Mouse (Mus musculus) macrophage (primary cell): ENCODE measurements around the gene Shtn1. TPM values are rescaled to one million over a fixed set of nuclear protein-coding genes. Genes with fewer than 3 reads are reported as not detected.

Source experiments
- H3K27ac ChIP-seq: fragments of 350-480 bp; formaldehyde crosslinking; 2 replicates; pipeline ENCODE4 v1.9.0; 2021
- H3K36me3 ChIP-seq: fragments of 350-480 bp; formaldehyde crosslinking; 2 replicates; pipeline ENCODE4 v1.9.0; 2021; ENCODE audit errors: inconsistent target
- H3K4me3 ChIP-seq: fragments of 350-480 bp; formaldehyde crosslinking; 2 replicates; pipeline ENCODE4 v1.9.0; 2021; ENCODE audit errors: inconsistent target
- H3K79me2 ChIP-seq: fragments of 350-480 bp; formaldehyde crosslinking; 2 replicates; pipeline ENCODE4 v1.9.0; 2021; ENCODE audit errors: inconsistent target
- WGBS: methylation state at CpG from one replicate; pipeline ENCODE4 v1.1.7; 2026; ENCODE audit warnings: inconsistent platforms; ENCODE audit not compliant: missing documents; 5-methylcytosine and 5-hydroxymethylcytosine counted together
- polyA plus RNA-seq: library from polyadenylated mRNA; stranded (reverse); fragments of 250-400 nt; gene quantifications from 3 replicates; pipeline ENCODE4 v1.2.4, GENCODE M21; 2018; ENCODE audit warnings: inconsistent platforms

Gene Shtn1
- polyA plus RNA-seq, 1 experiment from 2014 or later = 80.8 TPM

DNA sequence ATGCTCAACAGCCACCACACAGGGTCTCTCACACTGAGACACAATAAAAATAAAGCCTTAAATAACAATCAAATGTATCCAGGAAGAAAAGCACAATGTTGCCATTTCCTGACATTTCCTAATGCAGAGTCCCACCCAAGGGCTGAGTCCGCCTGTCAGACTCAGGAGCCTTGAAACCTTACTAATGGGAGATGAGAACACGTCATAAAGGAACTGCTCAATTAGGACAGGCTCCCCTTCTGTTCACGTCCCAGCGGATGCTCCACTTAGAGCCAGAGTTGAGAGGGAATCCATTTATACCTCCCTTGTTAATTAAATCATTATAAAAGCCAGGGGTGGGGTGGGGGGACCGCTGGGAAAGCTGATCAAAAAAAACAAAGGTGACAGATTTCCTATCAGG, 9.8 kb downstream of the Shtn1 start:
- Histone ChIP-seq H3K4me3 (no peak overlapping the region), H3K36me3 (no peaks in the 10 kb centered on the region), H3K27ac (no peak overlapping the region), H3K79me2 (peaks cover 100% of the 10 kb centered on the region)
- WGBS = 72% methylated on average over 5 of the region's 5 CpGs

DNA sequence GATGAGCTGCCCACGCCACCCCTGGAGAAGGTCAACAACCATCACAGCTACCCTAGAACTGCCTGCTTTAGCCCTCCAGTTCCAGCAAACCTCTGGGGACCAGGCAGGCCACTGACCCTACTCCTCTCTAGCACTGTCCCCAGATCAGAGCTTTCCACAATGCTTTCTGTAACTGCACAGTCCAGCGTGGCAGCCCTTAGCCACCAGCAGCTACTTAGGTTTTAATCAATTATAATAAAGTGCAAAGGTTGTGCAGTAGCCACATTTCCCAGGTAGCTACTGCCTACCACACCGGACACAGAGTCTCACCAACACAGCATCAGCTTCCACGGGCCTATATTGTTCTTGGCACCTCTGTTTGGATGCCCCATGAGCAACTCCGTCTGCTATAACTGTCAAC, 11.3 kb downstream of the Shtn1 start:
- Histone ChIP-seq H3K36me3 (no peaks in the 10 kb centered on the region), H3K4me3 (no peak overlapping the region), H3K79me2 (peaks cover 90% of the 10 kb centered on the region), H3K27ac (no peak overlapping the region)
- 94% methylated on average over 5 of the region's 5 CpGs for WGBS

DNA sequence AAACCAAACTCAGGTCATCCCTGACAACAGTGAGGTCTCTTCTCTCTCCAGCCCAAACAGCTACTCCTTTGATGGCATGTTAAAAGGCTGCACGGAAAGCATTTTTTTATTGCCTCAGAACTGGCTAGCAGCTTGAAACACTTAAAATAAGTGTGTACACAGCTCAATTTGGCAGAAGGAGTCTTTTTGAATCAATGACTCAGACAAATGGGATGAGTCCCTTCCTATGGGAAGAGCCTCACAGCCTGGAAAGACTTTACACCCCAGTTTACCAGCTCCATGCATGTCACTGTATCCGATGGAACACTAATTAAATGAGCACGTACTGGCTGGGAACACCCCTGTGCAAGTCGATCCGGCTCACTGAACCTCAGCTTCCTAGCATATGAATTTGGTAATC, 12.3 kb downstream of the Shtn1 start:
- Histone ChIP-seq H3K4me3 (no peak overlapping the region), H3K36me3 (no peaks in the 10 kb centered on the region), H3K27ac (no peak overlapping the region), H3K79me2 (peaks cover 80% of the 10 kb centered on the region)
- 99% methylated on average over 5 of the region's 5 CpGs for WGBS

DNA sequence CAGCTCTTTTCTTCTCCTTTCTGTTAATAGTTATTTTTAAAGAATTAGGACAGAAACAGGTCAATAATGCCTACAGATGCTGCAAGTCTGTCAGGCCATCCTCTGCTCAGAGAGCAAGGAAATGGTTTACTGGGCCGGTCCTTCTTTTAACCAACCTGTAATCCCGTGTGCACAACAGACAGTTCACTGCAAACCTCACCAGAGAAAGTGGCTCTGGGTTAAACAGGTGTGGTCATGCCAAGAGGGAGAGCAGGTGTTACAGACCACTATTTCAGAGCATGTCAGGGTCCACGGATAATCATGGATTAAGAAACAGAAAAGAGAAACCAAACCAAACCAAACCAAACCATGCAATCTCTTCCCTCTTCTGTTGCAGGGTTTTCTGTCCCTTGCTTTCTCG, 17.8 kb downstream of the Shtn1 start:
- WGBS = 86% methylated on average over 4 of the region's 4 CpGs
- H3K4me3 ChIP-seq = no peak overlapping the region
- peaks cover 25% of the 10 kb centered on the region for H3K79me2 ChIP-seq
- H3K27ac ChIP-seq = no peak overlapping the region
- H3K36me3 ChIP-seq = peaks cover 10% of the 10 kb centered on the region; the same call in 1 of the 2 replicates

DNA sequence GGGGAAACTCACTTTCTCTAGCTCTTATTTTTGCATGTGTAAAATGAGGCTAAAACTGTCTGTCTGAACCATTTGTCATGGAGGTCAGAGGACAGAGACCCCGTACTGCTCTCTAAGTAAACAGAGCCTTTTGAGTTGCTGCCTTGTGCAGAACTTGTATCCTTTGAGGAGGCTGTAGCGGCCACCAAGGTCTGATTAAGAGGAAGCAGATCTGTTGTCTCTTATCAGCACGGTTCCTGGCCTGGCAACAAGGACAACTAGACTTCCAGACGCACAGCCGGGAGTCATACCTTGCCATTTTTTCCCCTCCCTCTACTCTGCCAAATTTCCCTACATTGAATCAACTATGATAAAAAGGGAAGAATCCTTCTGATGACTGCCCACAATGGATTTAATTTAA, 18.5 kb downstream of the Shtn1 start:
- Histone ChIP-seq H3K79me2 (peaks cover 18% of the 10 kb centered on the region), H3K27ac (no peak overlapping the region), H3K36me3 (peaks cover 10% of the 10 kb centered on the region; the same call in 1 of the 2 replicates), H3K4me3 (no peak overlapping the region)
- 69% methylated on average over 5 of the region's 5 CpGs for WGBS

DNA sequence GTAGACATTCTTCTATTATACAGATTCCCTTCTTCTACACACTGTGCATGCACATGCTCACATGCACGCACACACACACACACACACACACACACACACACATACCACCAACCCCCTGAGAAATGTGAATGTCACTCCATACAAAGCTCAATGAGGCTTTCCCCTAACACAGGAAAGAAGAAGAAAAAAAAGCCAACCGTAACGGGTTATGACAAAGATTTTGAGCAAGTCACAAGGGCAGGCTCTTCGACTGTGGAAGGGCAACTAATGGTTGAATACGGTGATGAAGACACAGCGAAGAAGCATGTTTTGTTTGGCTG, 21.3 kb downstream of the Shtn1 start:
- 94% methylated on average over 6 of the region's 6 CpGs for WGBS
- H3K27ac ChIP-seq = no peak overlapping the region
- H3K79me2 ChIP-seq = no peaks in the 10 kb centered on the region
- peaks cover 10% of the 10 kb centered on the region; the same call in 1 of the 2 replicates for H3K36me3 ChIP-seq
- H3K4me3 ChIP-seq = no peak overlapping the region

DNA sequence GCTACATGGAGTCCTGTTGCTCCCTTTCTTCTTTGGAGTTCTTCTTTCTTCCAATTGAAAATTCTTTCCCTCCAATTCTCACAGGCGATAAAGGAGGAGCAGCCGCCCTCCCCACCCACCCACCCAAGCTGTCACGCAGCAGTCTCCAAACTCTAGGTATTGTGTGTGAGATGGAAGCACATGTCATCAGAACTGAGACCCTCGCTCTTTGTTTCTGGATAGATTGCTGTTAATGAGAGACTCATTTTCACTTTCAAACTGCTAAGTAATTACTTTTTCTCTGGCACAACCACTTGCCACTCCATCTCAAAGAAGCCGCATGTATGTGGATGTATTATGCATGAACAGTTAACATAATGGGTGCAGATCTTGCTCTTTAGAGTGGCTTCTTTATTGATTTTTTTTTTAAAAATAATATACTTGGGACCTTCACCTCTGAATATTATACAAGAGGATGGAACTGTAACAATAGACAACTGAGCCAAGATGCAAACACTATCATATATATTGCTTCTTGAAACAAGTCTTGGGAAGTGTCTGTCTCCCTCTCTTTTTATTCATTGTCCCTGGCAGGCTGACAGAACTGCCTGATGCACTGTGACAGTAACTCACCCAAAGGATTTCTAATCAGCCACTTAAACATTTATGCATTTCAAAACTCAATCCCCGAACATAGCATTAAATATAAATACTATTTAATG, 21.8 kb downstream of the Shtn1 start:
- Histone ChIP-seq H3K79me2 (no peaks in the 10 kb centered on the region), H3K4me3 (no peak overlapping the region), H3K36me3 (peaks cover 10% of the 10 kb centered on the region; the same call in 1 of the 2 replicates), H3K27ac (no peak overlapping the region)
- WGBS = 94% methylated on average over 6 of the region's 6 CpGs

DNA sequence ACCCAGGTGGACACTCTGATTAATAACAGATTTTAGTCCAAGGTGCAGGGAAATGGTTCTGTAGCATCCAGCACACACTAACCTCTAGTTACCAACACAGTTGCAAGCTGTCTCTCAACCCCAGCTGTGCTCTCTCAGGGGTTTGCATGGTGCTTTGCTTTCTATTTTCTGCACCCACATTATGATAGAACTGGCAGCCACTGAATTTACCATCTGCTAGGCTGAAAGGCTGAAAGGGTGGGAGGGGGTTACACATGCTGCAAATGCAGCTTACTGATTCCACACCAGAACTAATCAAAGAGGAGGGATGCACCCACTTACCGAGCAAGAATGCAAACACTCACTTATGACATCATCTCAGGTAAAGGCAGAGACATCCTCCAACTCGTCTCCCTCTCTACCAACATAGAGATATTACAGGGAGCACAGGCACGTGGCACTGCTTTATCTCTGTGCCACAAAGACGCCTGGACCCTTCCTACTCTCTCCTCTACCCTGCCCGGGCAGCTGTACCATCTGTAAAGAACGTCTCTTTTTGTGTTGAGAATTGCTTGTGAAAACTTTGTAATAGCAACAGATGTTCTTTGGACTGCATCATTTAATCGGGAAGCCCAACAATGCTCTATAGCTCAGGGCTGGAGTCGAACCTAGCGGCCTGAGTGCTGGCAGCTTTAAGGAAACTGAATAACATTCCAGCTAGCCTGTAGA, 23.0 kb downstream of the Shtn1 start:
- 92% methylated on average over 9 of the region's 9 CpGs for WGBS
- Histone ChIP-seq H3K36me3 (peaks cover 9% of the 10 kb centered on the region; the same call in 1 of the 2 replicates), H3K4me3 (no peak overlapping the region), H3K79me2 (no peaks in the 10 kb centered on the region), H3K27ac (no peak overlapping the region)

DNA sequence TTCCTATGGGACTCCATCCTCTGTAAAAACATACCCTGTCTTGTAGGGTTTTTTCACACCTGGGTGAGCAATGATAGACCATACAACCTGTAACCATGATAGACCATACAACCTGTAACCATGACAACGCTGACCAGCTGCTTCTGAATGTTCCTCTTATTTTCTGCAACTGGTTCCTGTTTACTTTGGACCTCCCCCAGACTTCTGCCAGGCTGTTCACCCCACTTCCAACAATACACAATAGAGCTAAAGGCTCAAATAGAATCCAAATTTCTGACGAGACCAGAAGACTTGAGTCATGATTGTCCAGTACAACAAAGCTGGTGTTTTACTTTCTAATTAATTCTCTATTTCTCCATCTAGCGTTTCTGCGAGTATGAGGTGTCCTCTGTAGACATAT, 23.8 kb downstream of the Shtn1 start:
- Histone ChIP-seq H3K4me3 (no peak overlapping the region), H3K79me2 (no peaks in the 10 kb centered on the region), H3K27ac (no peak overlapping the region), H3K36me3 (0 out of 2 replicates have a peak, but pooled peaks cover 3% of the 10 kb centered on the region)
- 69% methylated on average over 4 of the region's 4 CpGs for WGBS

DNA sequence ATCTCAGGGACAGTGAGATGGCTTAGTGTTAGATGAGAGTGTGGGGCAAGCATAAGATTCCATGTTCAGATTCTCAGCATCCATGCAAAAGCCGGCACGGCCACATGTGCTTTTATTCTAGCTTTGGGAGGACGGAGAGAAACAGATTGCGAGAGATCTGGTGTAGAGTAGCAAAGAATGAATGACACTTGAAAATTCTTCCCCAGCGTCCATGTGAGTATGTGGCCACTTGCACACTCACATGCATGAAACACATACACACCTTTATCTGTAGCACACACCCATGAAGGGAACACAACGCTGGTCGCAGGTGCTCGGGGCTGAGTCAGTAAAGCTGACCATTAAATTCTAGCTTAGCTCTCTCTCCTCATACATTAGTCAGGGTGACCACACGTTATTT, 24.3 kb downstream of the Shtn1 start:
- no peaks in the 10 kb centered on the region for H3K79me2 ChIP-seq
- H3K36me3 ChIP-seq = 0 out of 2 replicates have a peak, but pooled peaks cover 3% of the 10 kb centered on the region
- 94% methylated on average over 8 of the region's 9 CpGs for WGBS
- H3K4me3 ChIP-seq = no peak overlapping the region
- no peak overlapping the region for H3K27ac ChIP-seq

DNA sequence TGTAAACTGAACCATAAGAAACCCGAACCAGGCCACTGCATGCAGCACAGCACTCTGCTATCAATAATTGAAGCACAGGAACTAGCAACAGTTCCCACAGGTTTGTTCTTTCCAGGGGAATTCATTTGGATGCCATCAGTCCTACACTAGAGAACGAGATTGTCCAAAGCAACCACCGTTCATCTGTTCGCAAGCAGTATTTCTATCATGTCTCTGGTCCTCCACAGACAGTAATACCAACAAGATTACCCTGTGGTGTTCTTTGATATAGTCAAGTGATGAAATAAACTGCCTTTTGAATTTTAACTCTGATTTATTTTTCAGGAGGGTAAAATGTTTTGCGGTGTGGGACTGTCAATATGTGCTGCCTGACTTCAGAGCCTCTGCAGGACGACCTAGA, 27.0 kb downstream of the Shtn1 start:
- Histone ChIP-seq H3K27ac (no peak overlapping the region), H3K79me2 (no peaks in the 10 kb centered on the region), H3K36me3 (0 out of 2 replicates have a peak, but pooled peaks cover 3% of the 10 kb centered on the region), H3K4me3 (no peak overlapping the region)
- WGBS = 93% methylated on average over 6 of the region's 6 CpGs

DNA sequence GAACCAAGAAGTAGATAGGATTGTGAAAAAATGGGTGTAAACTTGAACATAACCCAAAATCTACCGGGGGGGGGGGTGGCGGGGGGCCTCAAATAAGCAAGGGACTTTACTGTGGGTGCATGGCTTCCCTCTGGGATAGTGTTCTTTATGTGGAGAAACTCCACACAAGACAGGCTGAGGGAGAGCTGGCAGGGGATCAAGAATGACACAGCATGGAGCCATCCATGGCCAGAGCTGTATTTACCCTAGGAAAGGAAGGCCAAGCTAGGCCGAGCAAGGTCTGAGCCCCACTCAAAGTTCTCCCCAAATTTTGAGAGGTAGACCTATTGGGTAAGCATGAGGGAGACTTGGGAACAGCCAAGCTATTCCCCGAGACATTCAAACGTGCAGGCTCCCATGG, 28.4 kb downstream of the Shtn1 start:
- Histone ChIP-seq H3K27ac (no peak overlapping the region), H3K36me3 (0 out of 2 replicates have a peak, but pooled peaks cover 3% of the 10 kb centered on the region), H3K4me3 (no peak overlapping the region), H3K79me2 (no peaks in the 10 kb centered on the region)
- 96% methylated on average over 5 of the region's 5 CpGs for WGBS

DNA sequence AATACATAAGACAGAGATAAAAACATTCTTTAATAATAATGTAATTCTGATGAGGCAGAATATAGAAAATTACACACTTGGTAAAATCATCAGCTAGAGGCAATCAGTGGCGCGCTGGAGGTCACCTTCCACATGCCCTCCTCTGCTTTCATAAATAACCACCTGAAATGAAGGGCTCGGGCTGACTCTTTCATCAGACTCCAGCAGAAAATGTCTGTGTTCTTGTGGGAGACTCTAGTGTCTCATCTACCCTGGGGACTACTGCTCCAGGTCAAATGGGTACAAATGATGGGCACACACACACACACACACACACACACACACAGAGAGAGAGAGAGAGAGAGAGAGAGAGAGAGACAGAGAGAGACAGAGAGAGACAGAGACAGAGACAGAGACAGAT, 34.8 kb downstream of the Shtn1 start:
- 100% methylated on average over 2 of the region's 3 CpGs for WGBS

DNA sequence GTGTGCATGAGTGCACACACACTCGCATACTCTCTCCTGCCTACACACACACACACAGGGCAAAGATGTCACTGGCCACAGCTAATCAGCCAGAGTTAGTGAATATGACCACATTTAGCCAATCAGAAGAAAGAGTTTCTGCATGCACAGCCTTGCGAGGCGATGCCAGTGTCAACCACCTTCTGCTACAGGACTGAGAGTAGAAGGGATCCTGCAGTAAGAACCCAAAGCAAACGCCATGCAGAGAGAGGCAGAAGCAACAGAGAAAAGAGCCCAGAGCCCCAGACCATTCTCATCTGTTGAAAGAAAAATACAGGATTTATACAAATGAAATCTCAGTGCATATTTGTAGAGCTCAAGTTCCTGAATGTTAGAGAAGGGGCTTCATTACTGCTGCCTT, 37.1 kb downstream of the Shtn1 start:
- Histone ChIP-seq H3K27ac (no peak overlapping the region), H3K79me2 (no peaks in the 10 kb centered on the region), H3K36me3 (peaks cover 27% of the 10 kb centered on the region), H3K4me3 (no peak overlapping the region)
- 85% methylated on average over 4 of the region's 4 CpGs for WGBS

More for the DNA sequence above, 34.8 kb downstream of the Shtn1 start:
- H3K4me3 ChIP-seq = no peak overlapping the region
- no peaks in the 10 kb centered on the region for H3K79me2 ChIP-seq
- no peak overlapping the region for H3K27ac ChIP-seq
- peaks cover 20% of the 10 kb centered on the region for H3K36me3 ChIP-seq

DNA sequence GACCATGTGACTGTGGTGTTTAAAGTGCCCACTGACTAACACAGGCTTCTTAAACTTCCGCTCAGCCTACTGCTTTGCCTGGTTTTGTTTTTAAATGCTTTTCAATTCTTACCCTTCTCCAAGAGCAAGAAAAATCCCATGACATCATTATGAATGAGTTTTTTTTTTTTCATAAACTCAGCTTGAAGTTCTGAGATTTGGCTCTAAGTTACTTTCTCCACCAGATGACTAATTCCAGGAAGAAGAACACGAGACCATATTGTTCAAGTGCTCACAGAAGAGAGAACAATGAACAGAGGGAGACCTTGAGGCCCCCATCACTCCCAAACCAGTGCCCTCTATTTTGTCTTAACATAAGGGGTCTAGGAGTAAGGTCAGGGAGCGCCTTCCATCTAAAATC, 39.1 kb downstream of the Shtn1 start:
- no peak overlapping the region for H3K27ac ChIP-seq
- H3K4me3 ChIP-seq = no peak overlapping the region
- 85% methylated on average over 3 of the region's 3 CpGs for WGBS
- no peaks in the 10 kb centered on the region for H3K79me2 ChIP-seq
- peaks cover 38% of the 10 kb centered on the region for H3K36me3 ChIP-seq
